Mouse (Mus musculus) telencephalon, adult 2 months (tissue): ENCODE results near the gene Bod1.

Experiments used
- DNase-seq: peaks from one replicate; pipeline ENCODE4 v3.0.0-alpha.2; 2011; ENCODE audit warnings: low read depth, low spot score

Gene Bod1

DNA sequence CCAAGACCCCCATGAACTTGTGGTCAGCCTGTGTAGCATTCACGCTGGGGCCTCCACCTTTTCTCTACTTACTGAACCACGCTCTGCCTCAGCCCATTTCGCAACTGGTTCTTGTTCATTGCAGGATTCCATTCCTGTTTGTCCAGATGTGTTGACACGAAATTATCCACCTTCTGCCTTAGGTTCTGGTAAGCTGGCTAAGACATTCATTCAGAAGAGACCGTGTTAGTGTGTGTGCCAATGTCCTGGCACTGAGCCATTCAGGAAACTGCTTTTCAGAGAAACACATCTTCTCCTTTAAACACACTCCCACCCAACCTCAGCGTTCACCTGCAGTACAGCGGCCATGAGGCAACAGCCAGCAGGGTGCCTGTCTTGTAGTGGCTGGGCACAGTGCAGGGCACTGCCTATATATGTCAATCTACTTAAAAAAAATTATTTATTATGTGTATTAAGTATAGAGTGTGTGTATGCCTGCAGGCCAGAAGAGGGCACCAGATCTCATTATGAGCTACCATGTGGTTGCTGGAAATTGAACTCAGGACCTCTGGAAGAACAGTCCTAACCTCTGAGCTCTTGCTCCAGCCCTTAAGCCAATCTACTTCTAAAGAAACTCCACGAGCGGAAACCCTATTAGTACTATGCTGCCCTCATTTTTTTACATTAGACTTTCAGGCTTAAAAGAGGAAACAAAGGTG is 2.4 kb downstream of the Bod1 start:
- no peak for DNase-seq

DNA sequence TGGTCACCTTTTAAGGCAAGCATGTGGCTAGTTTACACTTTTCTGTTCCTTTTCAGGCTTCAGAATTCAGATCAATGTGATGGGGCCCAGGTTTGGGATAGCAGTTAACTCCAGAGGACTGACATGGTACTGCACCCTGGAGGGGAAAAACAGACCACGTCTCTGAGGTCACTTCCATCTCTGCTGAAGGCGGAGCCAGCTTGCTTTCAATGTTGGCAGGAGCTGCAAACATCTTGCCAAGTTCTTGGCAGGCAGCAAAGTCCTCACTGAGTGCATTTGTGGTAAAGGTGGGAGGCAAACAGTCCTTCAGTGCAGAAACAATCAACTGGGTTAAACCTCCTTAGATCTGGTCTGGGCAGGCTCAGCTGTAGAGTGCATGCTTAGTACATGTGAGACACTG is 7.5 kb downstream of the Bod1 start:
- DNase-seq, result no peak

DNA sequence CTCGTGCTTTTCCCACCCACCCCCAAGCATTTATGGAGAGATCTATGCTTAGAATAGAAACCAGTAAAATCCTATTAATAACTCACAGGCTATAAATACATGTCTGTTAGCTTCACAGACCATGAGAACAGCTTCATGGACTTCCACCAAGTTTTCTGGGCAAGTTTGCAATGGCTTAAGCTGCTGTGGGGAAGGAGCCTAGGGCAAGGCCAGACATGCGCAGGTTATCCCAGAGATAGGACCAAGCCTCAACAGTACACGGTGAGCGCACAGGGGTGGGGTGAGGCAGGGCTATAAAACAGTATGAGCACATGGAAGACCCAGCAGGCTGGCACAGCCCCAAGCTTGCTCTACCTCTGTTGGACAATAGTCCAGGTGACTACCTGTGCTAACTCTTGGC is 8.2 kb downstream of the Bod1 start:
- no peak for DNase-seq

DNA sequence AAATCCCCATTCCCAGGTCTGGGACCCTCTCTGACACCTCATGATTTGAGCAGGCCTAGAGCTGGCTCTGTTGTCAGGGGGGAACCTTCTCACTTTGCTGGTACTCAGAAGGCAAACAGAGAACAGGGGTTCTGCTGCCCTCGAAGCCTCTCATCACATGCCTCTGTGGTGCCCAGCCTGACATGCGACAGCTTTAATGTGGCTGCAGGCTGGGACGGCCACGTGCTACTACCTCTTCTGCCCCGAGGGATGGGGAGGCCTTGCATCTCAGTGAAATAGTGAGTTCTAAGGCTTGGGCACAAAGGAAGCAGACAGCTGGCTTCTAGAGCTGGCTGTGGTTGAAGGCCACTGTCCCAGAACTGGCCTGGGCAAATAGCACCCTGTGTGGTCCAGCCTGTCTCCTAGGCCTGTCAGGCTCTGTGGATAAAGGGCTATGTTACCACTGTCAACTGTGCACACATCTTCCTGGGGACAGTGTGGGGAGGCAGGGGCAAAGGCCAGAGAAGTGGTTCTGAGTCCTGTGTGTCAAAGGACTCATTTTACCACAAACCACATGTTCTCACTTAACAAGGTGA is 8.7 kb downstream of the Bod1 start:
- DNase-seq, result no peak

DNA sequence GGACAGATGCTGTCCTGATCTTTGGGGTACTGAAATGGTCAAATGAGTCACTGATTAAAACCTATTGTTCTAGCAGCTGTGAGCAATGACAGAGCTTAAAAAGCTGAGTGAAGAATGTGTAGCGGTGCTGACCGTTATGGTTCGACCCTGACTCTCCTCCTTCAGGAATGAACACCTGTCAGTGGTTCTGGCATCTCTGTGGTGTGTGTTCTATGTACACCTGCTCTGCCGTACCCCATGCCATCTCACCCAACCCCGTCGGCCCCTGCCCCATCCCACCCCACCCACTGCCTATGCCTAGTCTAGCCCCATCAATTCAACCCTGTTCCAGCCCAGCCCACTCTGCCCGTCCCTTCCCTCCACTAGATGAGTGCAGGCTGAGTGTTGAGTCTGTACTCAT is 9.5 kb downstream of the Bod1 start:
- DNase-seq, result no peak

DNA sequence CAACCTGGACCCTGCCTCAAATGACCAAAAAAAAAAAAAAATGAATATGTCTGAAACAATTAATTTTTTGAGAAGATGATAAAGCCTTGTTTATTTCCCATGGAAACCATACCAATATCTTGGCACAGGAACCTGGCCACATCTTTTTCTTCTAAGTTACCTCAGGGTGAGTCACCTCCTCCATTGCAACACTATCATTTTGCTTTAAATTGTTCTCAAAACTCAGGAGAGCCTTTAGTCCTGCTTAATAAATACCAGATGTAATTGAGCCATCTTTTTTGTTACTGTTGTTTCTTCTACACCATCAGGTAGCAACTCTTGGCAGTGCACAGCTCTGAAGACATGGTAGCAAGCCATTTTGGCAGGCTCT is 13.9 kb downstream of the Bod1 start:
- DNase-seq, result no peak

DNA sequence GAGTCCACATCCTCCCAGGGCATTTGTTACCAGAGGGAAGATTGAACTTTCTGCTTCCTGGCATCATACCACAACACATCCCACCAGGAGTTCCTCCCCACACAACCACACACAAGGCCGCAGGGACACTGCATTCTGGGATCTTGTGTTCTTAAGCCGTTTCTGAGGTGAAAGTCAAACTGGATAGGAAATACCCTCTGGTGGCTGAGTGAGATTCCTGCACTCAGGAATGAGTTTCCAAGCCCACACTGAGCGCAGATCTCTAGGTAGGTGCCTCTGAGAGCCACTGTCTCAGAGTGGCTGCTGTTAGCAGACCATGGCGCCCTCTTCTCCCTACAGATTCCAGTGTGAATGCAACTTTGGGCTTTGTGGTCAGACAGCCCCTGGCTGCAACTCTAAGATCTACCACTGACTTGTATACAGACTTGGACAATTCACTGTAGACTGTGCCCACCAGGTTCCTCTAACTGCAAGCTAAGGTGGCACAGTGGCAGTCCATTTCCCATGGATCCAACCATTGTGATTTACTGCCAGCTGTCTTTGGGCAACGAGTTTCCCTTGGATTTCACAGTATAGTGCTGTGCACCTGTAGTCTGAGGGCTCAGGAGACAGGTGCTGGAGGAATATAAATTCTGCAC is 14.4 kb downstream of the Bod1 start:
- no peak for DNase-seq

DNA sequence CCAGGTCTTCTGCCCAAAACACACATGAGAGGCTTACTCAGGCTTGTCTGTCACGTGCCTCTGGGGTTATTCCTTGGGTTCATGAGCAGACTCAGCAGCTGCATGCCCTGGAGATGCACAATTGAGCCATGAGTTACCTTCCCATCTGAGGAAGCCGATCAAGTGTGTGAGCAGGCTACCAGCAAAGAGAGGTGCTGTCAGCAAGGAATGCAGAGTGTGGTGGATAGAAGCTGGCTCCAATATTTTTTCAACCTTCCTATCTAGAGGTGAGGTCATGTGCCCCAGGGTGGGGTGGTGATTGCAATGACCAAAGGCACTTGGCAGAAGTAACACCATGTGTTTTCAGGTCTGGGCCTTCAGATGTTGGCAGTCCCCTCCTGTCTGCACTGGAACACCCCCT is 22.2 kb downstream of the Bod1 start:
- no peak for DNase-seq

DNA sequence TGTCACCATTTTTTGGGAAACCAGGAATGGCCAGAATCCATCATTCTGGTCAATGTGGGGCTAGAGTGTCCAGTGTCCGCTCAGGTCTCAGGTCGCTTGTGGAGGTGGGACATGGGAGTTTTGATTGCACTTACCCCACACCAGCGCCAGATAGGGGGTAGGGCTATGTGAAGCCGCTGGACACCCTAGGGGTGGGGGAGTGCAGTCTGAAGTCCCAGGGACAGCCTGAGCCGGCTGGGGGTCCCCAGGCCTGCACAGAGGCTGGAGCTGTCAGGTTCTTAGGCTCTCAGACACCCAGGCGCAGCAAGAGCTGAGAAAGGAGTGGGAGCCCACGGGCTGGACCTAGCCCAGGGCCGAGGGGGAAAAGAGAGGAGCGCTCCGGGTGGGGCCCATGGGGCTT is 24.4 kb downstream of the Bod1 start:
- no peak for DNase-seq

DNA sequence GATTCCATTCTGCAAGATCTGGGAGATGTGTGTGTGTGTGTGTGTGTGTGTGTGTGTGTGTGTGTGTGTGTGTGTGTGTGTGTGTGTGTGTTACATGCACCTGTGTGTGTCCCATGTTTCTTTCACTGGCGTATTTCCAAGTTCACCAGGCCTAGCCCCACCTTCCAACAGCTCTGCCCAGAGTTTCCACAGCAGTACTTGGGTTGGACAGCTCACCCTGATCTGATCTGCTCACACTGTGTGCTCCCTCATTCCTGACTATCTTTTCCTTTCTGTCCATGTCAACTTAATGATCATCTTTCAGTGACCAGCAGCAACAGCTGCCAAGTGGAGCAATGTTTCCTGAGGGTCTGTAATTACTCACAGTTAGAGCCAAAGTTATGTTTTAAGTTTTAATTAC is 25.1 kb downstream of the Bod1 start:
- no peak for DNase-seq

DNA sequence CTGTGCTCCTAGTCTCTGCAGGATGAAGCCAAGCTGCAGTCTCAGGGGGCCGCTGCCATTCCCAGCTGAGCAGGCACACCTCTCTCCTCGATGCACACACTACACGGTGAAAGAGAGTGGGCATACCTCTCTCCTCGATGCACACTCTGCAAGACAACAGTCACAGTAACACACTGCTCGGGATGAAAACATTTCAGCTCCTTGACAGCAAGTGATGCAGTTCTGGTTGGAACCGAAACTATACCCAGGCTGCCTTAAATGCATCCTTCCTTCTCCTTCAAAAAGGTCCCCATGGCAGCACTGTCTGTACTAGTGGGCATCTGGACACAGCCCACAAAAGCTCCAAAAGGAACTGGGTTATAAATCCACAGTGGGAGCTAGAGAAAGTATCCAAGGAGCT is 28.6 kb downstream of the Bod1 start:
- DNase-seq, result no peak

DNA sequence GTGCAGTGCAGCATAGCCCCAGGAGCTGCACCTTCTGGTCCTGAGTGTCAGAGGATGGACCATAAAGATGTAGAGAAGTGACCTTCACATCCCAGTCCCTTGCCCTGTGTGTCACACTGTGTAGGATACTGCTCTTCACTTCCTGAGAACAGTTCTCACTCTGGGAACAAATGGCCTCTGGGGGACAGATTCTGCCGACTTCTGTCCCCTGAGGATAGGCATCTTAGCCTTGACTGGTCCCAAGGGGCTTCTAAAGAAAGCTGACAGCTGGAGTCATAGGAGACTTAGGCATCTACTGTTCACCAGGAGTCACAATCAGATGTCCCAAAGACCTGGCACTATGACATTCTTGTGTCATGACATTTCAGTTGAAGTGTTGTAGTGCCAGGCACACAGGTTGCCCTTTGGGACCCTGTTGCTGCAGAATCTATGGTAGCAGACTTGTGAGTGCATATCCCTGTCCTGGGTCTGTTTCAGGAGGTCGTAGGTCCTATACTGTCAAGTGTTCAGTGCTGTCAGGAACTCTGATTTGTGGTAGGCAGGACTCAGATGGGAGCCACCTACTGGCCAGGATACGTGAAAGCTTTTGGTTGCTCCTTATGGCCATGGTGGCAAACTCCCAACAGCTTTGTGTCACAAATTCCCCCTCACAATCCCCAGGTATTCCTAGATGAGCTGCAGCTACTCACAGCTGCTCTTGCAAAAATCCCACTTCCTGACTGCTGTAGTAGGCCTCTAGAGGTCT is 30.4 kb downstream of the Bod1 start:
- no peak for DNase-seq

DNA sequence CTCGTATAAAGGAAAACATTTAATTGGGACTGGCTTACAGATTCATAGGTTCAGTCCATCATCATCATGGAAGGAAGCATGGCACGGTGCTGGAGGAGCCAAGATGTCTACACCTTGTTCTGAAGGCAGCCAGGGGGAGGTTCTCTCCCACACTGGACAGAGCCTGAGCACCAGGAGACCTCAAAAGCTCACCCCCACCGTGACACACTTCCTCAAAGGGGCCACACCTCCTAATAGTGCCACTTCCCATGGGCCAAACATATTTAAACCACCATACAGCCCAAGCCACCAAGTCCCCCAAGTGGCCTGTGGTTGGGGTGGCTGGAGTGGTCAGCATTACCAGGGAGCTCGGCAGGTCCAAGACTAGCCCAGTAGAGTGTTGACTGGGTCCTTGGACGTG is 31.5 kb downstream of the Bod1 start:
- DNase-seq, result no peak

DNA sequence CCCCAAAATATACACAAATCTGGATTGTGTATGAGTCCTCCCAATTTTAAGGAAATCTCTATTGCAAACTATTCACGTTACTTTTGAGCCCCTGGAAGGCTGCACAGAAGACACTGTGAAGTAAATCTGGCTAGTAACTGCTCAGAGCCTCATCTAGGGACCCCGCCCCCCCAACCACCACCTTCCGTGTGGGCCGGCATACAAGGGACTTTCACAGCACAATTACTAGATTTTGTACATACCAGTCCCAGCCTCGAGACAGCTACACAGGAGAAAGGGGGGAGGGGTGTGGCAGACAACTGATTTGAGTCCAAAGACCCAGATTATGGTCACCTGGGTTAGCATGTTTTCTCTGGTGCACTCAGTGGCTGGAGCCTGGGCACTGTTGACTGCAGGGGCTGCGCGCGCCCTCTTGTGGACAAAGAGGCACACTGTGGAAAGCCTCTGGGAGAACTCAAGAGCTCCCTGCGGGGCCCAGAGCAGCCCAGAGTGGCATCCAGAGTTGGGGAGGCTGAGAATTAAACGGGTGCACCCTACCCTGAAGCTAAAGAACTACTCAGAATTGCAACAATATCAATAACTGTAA is 33.8 kb downstream of the Bod1 start:
- DNase-seq, result peak; percentile 31

DNA sequence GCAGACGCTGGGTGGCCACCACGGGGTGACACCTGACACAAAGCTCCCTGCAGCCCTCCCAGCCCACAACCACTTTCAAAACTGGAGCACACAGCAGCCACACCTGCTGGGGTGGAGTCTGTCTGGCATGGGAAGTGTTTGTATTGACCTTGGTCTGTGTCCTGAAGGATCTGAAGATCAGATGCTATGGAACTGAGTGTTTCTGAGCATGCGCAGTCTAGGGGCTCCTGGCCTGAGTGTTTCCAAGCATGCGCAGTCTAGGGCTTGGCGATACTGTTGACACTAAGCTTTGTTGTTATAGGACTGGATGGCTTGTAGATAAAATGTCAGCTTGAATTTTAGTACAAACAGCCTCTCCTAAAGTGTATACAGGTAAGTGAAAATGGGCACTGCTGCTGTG is 43.0 kb downstream of the Bod1 start:
- DNase-seq, result no peak

DNA sequence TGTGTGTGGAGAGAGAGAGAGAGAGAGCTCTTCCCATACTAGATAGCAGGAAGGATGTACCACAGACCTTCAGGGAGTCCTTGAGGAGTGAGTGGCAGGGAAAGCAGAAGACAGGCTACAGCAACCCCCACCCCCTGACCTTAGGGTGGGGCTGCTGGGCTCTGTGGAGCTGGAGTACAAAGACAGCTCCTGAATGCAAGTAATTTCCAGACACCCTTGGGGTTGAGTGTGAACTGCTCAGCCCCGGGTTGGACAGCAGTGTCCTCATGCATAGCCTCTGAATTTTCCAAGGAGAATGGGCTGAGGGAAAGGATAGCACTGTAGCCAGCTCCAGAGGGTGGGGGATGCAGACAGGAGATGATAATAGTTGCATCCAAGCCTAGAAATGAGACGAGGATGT is 50.9 kb downstream of the Bod1 start:
- DNase-seq, result no peak

DNA sequence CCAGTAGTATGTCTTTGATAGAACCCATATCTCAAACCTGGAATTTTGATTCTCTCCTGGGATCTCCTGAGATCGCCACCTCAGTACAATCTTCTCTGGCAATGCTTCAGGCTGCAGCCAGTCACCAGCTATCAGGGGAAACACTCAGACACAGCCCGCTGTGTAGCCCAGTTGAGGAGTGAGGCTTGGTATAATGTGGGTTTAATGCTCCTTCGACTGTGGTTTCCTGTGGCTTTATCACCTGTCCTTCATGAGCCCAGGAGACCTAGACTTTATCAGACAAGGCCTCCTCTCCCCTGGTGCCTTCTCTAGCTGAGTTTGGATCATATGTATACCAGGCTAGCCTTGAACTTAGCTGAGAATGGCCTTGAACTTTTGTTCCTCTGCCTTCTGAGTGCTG is 53.9 kb downstream of the Bod1 start:
- DNase-seq, result no peak

DNA sequence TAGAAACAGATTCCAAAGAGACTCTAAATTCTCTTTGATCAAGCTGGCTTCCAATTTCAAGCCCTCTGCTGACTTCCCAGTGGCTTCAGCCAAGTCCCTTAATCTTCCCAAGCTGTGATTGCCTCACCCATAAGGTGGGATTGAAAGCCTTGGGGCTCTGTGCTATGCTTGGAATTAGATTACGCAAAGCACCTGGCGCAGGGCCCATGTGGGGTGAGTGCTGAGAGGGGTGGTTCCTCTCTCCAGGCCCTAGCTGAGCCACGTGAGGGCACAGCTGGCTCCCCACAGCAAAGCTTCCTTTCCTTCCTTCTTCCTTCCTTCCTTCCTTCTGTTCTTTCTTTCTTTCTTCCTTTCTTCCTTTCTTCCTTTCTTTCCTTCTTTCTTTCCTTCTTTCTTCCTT is 54.4 kb downstream of the Bod1 start:
- DNase-seq, result no peak

DNA sequence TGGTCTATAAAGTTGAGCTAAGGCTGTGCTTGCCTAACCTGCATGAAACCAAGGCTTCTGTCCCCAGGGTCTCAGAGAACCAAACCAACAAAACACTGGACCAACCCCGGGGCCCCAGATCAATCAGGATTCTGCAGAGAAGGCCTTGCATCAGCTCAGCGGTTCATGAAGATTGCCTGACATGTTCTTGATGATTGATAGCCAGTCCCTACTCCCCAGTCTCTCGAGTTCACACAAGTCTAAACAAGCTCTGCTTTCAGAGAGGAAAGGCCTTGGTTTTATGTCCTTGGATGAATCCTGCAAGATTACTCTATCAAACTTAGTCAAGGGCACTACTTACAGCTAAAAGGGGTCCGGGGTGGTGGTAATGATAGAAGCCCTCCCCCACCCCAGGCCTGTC is 55.0 kb downstream of the Bod1 start:
- no peak for DNase-seq
